Mouse (Mus musculus) monocyte, adult 5-6 weeks (primary cell): Measurements from ENCODE around the gene Nrf1. TPM values are rescaled to one million over a fixed set of nuclear protein-coding genes. Genes with fewer than 3 reads are reported as not detected.

Source experiments
- ATAC-seq: fragments of 153-309, 156-312 bp; replicated peaks from 2 replicates; pipeline ENCODE4 v1.8.0; 2017; ENCODE audit warnings: mild to moderate bottlenecking; ENCODE audit not compliant: low TSS enrichment, insufficient number of reproducible peaks, severe bottlenecking, poor library complexity, low FRiP score
- total RNA-seq: library from RNA; stranded (forward); fragments of 200-1000, 200-491, 200-594 nt; gene quantifications from 3 replicates; pipeline ENCODE4 v1.2.3, GENCODE M21; 2017

Nrf1 gene
- total RNA-seq, 1 experiment from 2014 or later: 78.5 TPM

- ATAC-seq: no peak
Observed at GRCm38 (mm10) chr6:30126766-30127165, 79.0 kb downstream of the Nrf1 start.

GRCm38 (mm10) chr6:30132399-30132798, 84.6 kb downstream of the Nrf1 start:
- no peak for ATAC-seq

- no peak for ATAC-seq
Observed at GRCm38 (mm10) chr6:30135590-30135989, 87.8 kb downstream of the Nrf1 start.

GRCm38 (mm10) chr6:30137227-30137626, 89.4 kb downstream of the Nrf1 start:
- no peak for ATAC-seq

GRCm38 (mm10) chr6:30139329-30140045, 91.7 kb downstream of the Nrf1 start:
- no peak for ATAC-seq

- ATAC-seq: no peak
Observed at GRCm38 (mm10) chr6:30143263-30143662, 95.5 kb downstream of the Nrf1 start.

- ATAC-seq: no peak
Observed at GRCm38 (mm10) chr6:30147058-30147457, 99.3 kb downstream of the Nrf1 start.

- no peak for ATAC-seq
Observed at GRCm38 (mm10) chr6:30147753-30148152, 100.0 kb downstream of the Nrf1 start.

- no peak for ATAC-seq
Observed at GRCm38 (mm10) chr6:30150471-30150870, 102.7 kb downstream of the Nrf1 start.

- ATAC-seq: no peak
Observed at GRCm38 (mm10) chr6:30152163-30152562, 104.4 kb downstream of the Nrf1 start.

- ATAC-seq: no peak
Observed at GRCm38 (mm10) chr6:30152649-30153048, 104.9 kb downstream of the Nrf1 start.

GRCm38 (mm10) chr6:30153076-30153475, 105.3 kb downstream of the Nrf1 start:
- ATAC-seq: no peak

GRCm38 (mm10) chr6:30153733-30154415, 106.1 kb downstream of the Nrf1 start:
- no peak for ATAC-seq

GRCm38 (mm10) chr6:30159516-30160045, 111.8 kb downstream of the Nrf1 start:
- ATAC-seq: no peak

GRCm38 (mm10) chr6:30160408-30160807, 112.6 kb downstream of the Nrf1 start:
- no peak for ATAC-seq

GRCm38 (mm10) chr6:30161618-30162017, 113.8 kb downstream of the Nrf1 start:
- no peak for ATAC-seq

- no peak for ATAC-seq
Observed at GRCm38 (mm10) chr6:30162091-30162490, 114.3 kb downstream of the Nrf1 start.

- no peak for ATAC-seq
Observed at GRCm38 (mm10) chr6:30166349-30166748, 118.6 kb downstream of the Nrf1 start.

GRCm38 (mm10) chr6:30167192-30167591, 119.4 kb downstream of the Nrf1 start:
- no peak for ATAC-seq

- no peak for ATAC-seq
Observed at GRCm38 (mm10) chr6:30168275-30168674, 120.5 kb downstream of the Nrf1 start.
